Mouse (Mus musculus) heart, embryonic 12.5 days (tissue): Measurements from ENCODE around the gene Gm49396. TPM values are rescaled to one million over a fixed set of nuclear protein-coding genes. Genes with fewer than 3 reads are reported as not detected.

Experiments
- ATAC-seq: fragments of 200-750 bp; cut with Nextera tagmentation; 2 replicates; pipeline ENCODE4 v1.8.0; 2017; ENCODE audit warnings: moderate TSS enrichment, moderate library complexity; ENCODE audit not compliant: insufficient number of reproducible peaks, low FRiP score
- H3K27ac ChIP-seq: fragments of 300-500 bp; sonication (generic); 2 replicates; pipeline ENCODE4 v1.5.1; 2016; ENCODE audit warnings: mild to moderate bottlenecking, moderate library complexity; ENCODE audit not compliant: poor library complexity, severe bottlenecking
- H3K27me3 ChIP-seq: fragments of 300-500 bp; sonication (generic); replicated peaks from 2 replicates; pipeline ENCODE4 v1.6.1; 2016; ENCODE audit warnings: mild to moderate bottlenecking, moderate library complexity
- H3K36me3 ChIP-seq: fragments of 300-500 bp; sonication (generic); 2 replicates; pipeline ENCODE4 v1.6.1; 2016; ENCODE audit warnings: mild to moderate bottlenecking, moderate library complexity
- H3K4me1 ChIP-seq: fragments of 300-500 bp; sonication (generic); replicated peaks from 2 replicates; pipeline ENCODE4 v1.6.1; 2016; ENCODE audit warnings: mild to moderate bottlenecking
- H3K4me2 ChIP-seq: fragments of 300-500 bp; sonication (generic); 2 replicates; pipeline ENCODE4 v1.6.1; 2016; ENCODE audit warnings: mild to moderate bottlenecking, moderate library complexity
- H3K4me3 ChIP-seq: fragments of 300-500 bp; sonication (generic); 2 replicates; pipeline ENCODE4 v1.5.1; 2016; ENCODE audit warnings: mild to moderate bottlenecking
- H3K9ac ChIP-seq: fragments of 300-500 bp; sonication (generic); 2 replicates; pipeline ENCODE4 v1.6.1; 2016; ENCODE audit warnings: mild to moderate bottlenecking, moderate library complexity
- H3K9me3 ChIP-seq: fragments of 300-500 bp; sonication (generic); replicated peaks from 2 replicates; pipeline ENCODE4 v1.6.1; 2016; ENCODE audit warnings: mild to moderate bottlenecking, moderate library complexity
- WGBS: fragments of 180-500 bp; shearing (Covaris S2); methylation state at CpG from one replicate; pipeline ENCODE4 v1.1.7; 2016; 5-methylcytosine and 5-hydroxymethylcytosine counted together
- polyA plus RNA-seq: library from polyadenylated mRNA; unstranded; fragments of >200 nt; fragmentation: Nextera tagmentation; extraction: Ambion mirVana; gene quantifications from 2 replicates; pipeline ENCODE4 v1.2.1, GENCODE M21; 2016

The Gm49396 gene
- polyA plus RNA-seq, 1 experiment from 2014 or later: 10.6 TPM

DNA sequence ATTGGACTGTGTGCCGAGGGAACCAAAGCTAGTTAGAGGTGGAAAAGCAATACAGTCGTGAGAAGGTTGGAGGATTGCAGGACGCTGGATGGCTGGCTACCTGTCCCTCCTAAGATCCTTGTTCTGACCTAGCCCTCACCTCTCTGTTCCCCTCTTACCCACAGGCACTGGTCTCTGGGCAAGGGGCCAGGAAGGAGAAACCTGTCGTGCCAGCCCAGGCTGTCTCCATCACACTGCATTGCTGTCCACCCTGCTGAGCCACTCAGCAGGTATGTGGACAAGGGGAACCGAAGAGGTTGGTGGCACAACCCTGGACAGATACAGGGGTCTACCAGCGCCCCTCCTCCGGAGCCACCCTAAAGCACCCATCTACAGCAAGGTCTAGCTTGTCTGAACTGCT lies 37.5 kb downstream of the Gm49396 start:
- peak; percentile 24; the same call in 1 of the 2 replicates for ATAC-seq
- Histone ChIP-seq H3K27me3 (no peaks in the 10 kb centered on the region), H3K4me1 (peaks cover 14% of the 10 kb centered on the region), H3K4me3 (no peak overlapping the region), H3K27ac (no peak overlapping the region), H3K36me3 (no peaks in the 10 kb centered on the region), H3K4me2 (peak overlapping the region; percentile 42; the same call in 1 of the 2 replicates), H3K9ac (no peak overlapping the region), H3K9me3 (no peaks in the 10 kb centered on the region)
- 68% methylated on average over 7 of the region's 7 CpGs for WGBS

DNA sequence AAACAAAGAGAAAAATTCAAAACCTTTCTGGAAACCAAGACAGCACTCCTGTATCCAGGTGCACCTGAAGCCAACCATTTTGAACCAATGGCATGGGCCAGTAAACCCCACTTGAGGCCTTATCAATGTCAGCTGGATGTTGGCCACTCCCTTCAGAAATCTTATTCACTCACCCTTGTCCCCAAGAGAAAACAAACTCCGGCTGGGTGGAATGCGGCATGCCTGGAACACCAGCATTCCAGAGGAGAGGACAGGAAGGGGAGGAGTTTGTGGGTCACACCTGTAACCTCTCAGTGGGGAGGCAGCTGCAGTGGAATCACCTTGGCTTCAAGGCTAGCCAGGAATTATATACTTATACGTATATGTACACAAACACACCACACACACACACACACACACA lies 39.4 kb downstream of the Gm49396 start:
- Histone ChIP-seq H3K4me3 (no peak overlapping the region), H3K4me1 (peaks cover 14% of the 10 kb centered on the region), H3K27me3 (no peaks in the 10 kb centered on the region), H3K36me3 (no peaks in the 10 kb centered on the region), H3K9me3 (no peaks in the 10 kb centered on the region), H3K9ac (no peak overlapping the region), H3K27ac (no peak overlapping the region), H3K4me2 (no peak overlapping the region)
- WGBS: 23% methylated on average over 3 of the region's 3 CpGs
- ATAC-seq: no peak

DNA sequence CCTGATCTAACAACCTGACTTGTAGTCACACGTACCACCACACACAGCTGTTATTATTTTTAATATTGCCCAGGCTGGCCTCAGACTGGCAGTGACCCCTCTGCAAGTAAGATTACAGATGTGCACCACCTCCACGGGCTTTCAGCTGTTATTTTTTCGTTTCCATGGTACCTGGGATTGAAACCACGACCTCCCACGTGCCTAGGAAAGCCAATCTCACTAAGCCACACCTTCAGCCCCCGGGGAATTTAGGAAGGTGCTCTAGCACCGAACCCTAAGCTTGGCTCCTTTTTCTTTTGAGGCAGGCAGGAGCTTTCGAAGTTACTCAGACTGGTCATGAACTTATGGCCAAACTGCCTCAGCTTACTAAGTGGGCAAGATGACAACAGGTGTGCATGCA lies 41.3 kb downstream of the Gm49396 start:
- Histone ChIP-seq H3K27ac (no peak overlapping the region), H3K36me3 (no peaks in the 10 kb centered on the region), H3K9ac (no peak overlapping the region), H3K9me3 (no peaks in the 10 kb centered on the region), H3K4me3 (no peak overlapping the region), H3K27me3 (no peaks in the 10 kb centered on the region), H3K4me2 (no peak overlapping the region), H3K4me1 (peaks cover 14% of the 10 kb centered on the region)
- no peak for ATAC-seq
- WGBS: 61% methylated on average over 8 of the region's 8 CpGs

DNA sequence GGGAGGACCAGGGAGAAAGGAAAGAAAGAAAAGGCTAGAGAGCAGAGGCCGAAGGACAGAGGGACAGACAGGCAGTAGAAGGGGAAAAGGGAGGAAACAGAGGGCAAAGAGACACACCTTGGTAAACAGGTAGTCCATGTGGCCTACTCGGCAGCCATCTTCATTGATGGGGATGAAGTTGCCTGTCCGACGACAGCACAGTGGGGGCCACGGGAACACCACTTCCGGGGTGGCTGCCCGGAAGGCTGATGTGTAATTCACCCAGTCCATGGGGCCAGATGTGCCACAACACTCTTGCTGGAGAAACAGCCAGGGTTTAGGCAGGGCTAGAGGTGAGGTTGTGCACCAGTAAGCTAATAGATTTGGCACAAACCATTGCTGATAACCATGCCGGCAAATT lies 41.8 kb downstream of the Gm49396 start:
- no peak overlapping the region for H3K4me2 ChIP-seq
- H3K4me3 ChIP-seq: no peak overlapping the region
- no peaks in the 10 kb centered on the region for H3K27me3 ChIP-seq
- ATAC-seq: no peak
- no peaks in the 10 kb centered on the region for H3K9me3 ChIP-seq
- no peak overlapping the region for H3K27ac ChIP-seq
- WGBS: 87% methylated on average over 8 of the region's 8 CpGs
- no peaks in the 10 kb centered on the region for H3K36me3 ChIP-seq
- H3K4me1 ChIP-seq: peaks cover 12% of the 10 kb centered on the region
- H3K9ac ChIP-seq: no peak overlapping the region

DNA sequence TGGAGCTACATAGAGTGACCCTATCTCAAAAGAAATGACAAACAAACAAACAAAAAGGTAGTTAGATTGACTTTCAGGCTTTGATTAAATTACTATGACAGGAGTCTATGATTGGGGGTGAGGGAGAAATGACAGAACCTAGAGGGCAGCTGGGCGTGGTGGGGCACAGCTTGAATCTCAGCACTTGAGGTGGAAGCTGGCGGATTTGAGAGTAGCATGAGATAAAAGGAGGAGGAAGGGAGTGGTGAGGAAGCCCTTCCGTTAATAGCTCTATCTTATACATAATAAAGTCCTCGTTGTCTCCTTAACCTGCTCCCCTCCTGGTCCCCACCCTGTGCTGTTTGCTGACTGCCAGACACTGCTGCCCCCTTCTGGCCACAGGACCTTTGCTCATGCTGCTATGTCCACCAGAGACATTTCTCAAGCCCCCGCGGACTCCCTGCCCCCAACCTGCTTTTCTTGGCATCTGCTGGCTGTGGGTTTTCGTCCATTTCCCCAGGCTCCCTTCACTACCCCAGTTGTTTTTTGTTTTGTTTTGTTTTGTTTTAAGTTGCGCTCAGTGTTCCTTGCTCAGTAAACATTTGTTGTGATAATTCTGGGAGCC lies 44.7 kb downstream of the Gm49396 start:
- H3K27me3 ChIP-seq: no peaks in the 10 kb centered on the region
- no peak overlapping the region for H3K9ac ChIP-seq
- WGBS: 26% methylated on average over 8 of the region's 8 CpGs
- H3K27ac ChIP-seq: no peak overlapping the region
- no peaks in the 10 kb centered on the region for H3K9me3 ChIP-seq
- H3K36me3 ChIP-seq: no peaks in the 10 kb centered on the region
- H3K4me3 ChIP-seq: no peak overlapping the region
- H3K4me1 ChIP-seq: peaks cover 10% of the 10 kb centered on the region
- no peak for ATAC-seq
- no peak overlapping the region for H3K4me2 ChIP-seq

DNA sequence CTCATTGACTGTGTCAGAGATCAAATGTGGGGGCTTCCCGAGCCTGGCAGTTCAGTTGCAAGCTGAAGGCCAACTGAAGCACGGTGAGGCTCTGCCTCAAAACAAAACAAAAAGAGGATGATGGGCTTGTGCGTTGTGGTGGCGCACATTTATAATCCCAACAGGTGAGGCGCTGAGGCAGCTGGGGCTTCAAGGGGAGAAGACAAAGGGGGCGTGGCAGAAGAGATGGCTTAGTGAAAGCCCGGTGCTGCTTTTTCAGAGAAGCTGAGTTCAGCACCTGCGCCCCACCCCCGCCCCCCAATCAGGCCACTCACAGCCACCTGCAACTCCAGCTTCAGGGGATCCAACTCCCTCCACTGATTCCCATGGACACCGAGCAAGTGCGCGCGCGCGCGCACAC lies 45.3 kb downstream of the Gm49396 start:
- H3K27me3 ChIP-seq: no peaks in the 10 kb centered on the region
- no peak for ATAC-seq
- 53% methylated on average over 16 of the region's 16 CpGs for WGBS
- H3K36me3 ChIP-seq: no peaks in the 10 kb centered on the region
- no peaks in the 10 kb centered on the region for H3K9me3 ChIP-seq
- H3K4me1 ChIP-seq: peaks cover 9% of the 10 kb centered on the region
- no peak overlapping the region for H3K4me3 ChIP-seq
- H3K27ac ChIP-seq: no peak overlapping the region
- no peak overlapping the region for H3K9ac ChIP-seq
- H3K4me2 ChIP-seq: no peak overlapping the region

DNA sequence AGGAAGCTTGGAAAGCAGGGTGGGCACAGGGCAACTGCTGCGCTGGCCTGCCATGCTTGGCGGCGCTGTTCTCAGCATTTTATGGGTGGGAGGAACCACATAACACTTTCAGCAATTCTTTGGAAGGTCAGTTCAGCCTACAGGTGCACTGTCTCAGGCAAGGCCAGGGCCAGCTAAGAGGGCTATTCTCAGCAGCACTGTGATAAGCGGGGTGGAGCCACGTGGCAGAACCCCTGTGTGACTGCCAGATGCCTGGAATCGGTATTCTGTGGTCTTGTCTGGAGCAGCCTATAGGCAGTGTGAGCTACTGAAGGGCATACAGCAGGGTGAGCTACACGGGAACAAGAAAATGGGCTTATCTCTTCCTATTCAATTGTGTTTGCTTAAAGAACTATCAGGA lies 46.9 kb downstream of the Gm49396 start:
- ATAC-seq: 0 out of 2 replicates have a peak, but pooled peaks have one; percentile 20
- Histone ChIP-seq H3K4me1 (peaks cover 9% of the 10 kb centered on the region), H3K9ac (no peak overlapping the region; the same call in 1 of the 2 replicates), H3K27ac (no peak overlapping the region), H3K4me2 (no peak overlapping the region), H3K9me3 (no peaks in the 10 kb centered on the region), H3K36me3 (no peaks in the 10 kb centered on the region), H3K4me3 (no peak overlapping the region), H3K27me3 (no peaks in the 10 kb centered on the region)
- 33% methylated on average over 7 of the region's 7 CpGs for WGBS

DNA sequence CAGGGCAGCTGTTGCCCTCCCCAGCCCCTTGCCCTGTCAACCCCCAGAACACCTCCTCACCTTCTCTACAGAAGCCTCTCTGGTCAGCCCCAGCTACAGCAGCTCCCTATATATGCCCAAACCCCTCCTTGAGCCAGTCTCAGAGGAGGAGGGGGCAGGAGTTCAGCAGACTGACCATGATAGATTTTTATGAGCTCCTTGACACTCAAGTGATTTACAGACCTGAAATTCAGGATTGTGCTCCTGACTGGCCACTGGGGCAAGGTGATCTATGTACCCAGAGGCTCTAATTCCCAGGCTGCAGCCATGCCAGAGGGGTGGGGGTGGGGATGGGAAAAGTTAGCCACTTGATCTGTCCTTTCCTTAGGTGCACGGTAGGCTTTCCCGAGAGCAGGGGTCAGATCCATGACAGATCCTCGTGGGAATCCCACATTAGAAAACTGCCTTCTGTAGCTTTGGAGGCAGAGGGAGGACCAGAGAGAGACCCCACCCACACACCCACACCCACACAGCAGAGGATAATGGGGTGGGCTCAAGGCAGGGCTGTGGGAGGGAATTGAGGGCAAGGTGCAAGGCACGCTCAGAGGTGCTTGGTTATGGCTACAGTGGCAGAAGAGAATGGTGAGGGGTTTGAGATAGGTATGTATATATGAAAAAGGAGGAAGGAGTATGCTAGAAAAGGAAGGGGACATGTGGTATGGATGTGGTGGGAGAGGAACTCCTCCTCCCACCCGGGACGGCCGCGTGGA lies 49.7 kb downstream of the Gm49396 start, which contains the start of gene Upk1a:
Upk1a (minus strand) TSS at position 194 of the 749 bp plus-strand sequence.
- Histone ChIP-seq H3K4me1 (peaks cover 9% of the 10 kb centered on the region), H3K9me3 (no peaks in the 10 kb centered on the region), H3K4me2 (no peak within 1 kb of the TSS), H3K36me3 (peaks cover 21% of the 10 kb centered on the region), H3K27me3 (no peaks in the 10 kb centered on the region), H3K27ac (no peak within 1 kb of the TSS), H3K4me3 (no peak within 1 kb of the TSS), H3K9ac (no peak within 1 kb of the TSS)
- ATAC-seq: no peak
- whole genome bisulfite sequencing: 71% methylated on average over 8 of the region's 8 CpGs

DNA sequence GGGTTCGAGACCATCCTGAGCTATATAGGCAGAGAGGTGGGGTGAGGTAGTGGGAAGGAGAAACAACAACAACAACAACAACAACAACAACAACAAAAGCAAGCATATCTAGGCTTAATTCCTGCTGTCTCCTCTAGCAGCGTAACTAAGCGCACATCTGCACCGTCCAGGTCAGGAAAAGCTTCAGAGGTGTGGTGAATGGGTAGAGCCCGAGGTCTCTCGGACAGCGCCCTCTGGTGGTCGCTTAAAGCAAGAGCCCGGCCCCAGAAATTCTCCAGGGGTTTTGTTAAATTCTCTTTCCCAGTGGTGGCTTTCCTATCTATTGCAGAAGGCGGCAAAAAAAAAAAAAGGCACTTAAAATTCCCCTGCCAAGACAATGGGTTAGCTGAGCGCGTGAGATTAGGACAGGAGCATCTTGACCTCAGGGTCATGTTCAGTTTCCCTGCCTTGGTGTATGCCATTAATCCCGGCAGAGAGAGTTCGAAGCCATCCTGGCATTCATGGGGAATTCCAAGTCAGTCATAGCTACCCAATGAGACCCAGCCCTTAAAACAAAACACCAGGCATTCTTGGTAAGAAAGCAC lies 50.5 kb downstream of the Gm49396 start:
- Histone ChIP-seq H3K4me3 (no peak overlapping the region), H3K4me2 (no peak overlapping the region), H3K4me1 (peaks cover 9% of the 10 kb centered on the region), H3K9ac (no peak overlapping the region), H3K9me3 (no peaks in the 10 kb centered on the region), H3K27me3 (no peaks in the 10 kb centered on the region), H3K27ac (no peak overlapping the region), H3K36me3 (peaks cover 29% of the 10 kb centered on the region)
- ATAC-seq: no peak
- 21% methylated on average over 14 of the region's 14 CpGs for WGBS

DNA sequence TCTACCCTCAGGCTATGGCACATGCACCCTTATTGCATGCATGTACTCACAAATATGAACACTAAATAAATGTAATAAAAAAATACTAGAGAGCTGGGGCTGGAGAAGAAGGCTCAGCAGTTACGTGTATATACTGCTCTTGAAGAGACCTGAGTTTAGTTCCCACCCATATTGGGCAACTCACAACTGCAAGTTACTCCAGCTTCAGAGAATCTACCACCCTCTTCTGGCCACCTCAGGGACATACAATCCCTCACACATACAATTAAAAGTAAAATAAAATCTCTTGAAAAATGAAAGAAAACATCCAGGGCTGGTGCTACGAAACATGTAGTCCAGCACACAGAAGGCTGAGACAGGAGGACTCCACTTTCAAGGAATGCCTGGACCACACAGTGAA lies 51.3 kb downstream of the Gm49396 start:
- H3K4me2 ChIP-seq: no peak overlapping the region
- ATAC-seq: no peak
- 69% methylated on average over 2 of the region's 2 CpGs for WGBS

DNA sequence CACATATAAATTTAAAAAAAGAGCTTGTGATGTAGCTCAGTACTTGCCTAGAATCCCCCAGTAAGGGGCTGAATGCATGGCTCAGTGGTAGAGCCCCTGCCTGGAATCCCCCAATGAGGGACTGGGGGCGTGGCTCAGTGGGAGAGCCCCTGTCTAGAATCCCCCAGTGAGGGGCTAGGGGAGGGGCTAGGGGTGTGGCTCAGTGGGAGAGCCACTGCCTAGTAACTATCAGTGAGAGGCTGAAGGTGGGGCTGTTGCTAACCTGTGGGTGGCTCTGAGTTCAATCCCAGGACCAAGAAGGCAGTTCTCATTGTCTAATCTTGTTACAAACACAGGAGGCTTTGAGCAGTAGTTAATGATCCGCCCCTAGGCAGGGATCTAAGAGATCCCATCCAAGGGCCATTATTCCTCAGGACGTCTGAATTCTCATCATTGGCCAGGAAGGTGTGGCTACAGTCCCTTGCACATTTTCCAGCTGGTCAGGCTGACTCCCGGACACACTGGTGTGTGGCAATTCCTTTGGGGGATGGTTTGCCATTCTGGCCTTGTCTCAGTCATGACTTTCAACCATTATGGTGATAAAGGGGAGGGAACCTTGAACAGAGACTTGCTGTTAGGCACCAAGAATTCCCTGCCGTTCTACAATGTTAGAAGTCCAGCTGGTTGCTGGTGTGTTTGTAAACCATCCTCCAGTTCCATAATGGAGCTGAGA lies 52.1 kb downstream of the Gm49396 start:
- no peak overlapping the region for H3K9ac ChIP-seq

More for the DNA sequence above, 51.3 kb downstream of the Gm49396 start:
- Histone ChIP-seq H3K36me3 (peaks cover 37% of the 10 kb centered on the region), H3K27ac (no peak overlapping the region), H3K4me1 (peaks cover 9% of the 10 kb centered on the region), H3K9me3 (no peaks in the 10 kb centered on the region), H3K9ac (no peak overlapping the region), H3K4me3 (no peak overlapping the region), H3K27me3 (no peaks in the 10 kb centered on the region)

More for the DNA sequence above, 52.1 kb downstream of the Gm49396 start:
- Histone ChIP-seq H3K4me1 (peaks cover 4% of the 10 kb centered on the region), H3K36me3 (peaks cover 43% of the 10 kb centered on the region), H3K27ac (no peak overlapping the region), H3K9me3 (no peaks in the 10 kb centered on the region), H3K4me3 (no peak overlapping the region), H3K4me2 (no peak overlapping the region), H3K27me3 (no peaks in the 10 kb centered on the region)
- peak; percentile 53; the same call in 1 of the 2 replicates for ATAC-seq
- WGBS: 58% methylated on average over 5 of the region's 5 CpGs
